Mouse (Mus musculus) neural tube, embryonic 12.5 days (tissue): ENCODE measurements around the gene Crkl. TPM values are rescaled to one million over a fixed set of nuclear protein-coding genes. Genes with fewer than 3 reads are reported as not detected.
"Not testable (repeated sequence)": the region's sequence is repeated elsewhere in the genome, so short reads cannot be mapped to it uniquely, and the experiment has no call there.

Source experiments
- ATAC-seq: fragments of 200-750 bp; cut with Nextera tagmentation; 2 replicates; pipeline ENCODE4 v1.8.0; 2017; ENCODE audit warnings: low read depth, mild to moderate bottlenecking, moderate TSS enrichment, moderate library complexity; ENCODE audit not compliant: low FRiP score
- H3K27ac ChIP-seq: fragments of 300-500 bp; sonication (generic); 2 replicates; pipeline ENCODE4 v1.5.1; 2016
- H3K27me3 ChIP-seq: fragments of 300-500 bp; sonication (generic); replicated peaks from 2 replicates; pipeline ENCODE4 v1.6.1; 2016; ENCODE audit warnings: mild to moderate bottlenecking
- H3K36me3 ChIP-seq: fragments of 300-500 bp; sonication (generic); 2 replicates; pipeline ENCODE4 v1.6.1; 2016; ENCODE audit warnings: mild to moderate bottlenecking
- H3K4me1 ChIP-seq: fragments of 300-500 bp; sonication (generic); 2 replicates; pipeline ENCODE4 v1.6.1; 2016
- H3K4me2 ChIP-seq: fragments of 300-500 bp; sonication (generic); replicated peaks from 2 replicates; pipeline ENCODE4 v1.6.1; 2016; ENCODE audit warnings: mild to moderate bottlenecking
- H3K4me3 ChIP-seq: fragments of 300-500 bp; sonication (generic); 2 replicates; pipeline ENCODE4 v1.5.1; 2016
- H3K9ac ChIP-seq: fragments of 300-500 bp; sonication (generic); 2 replicates; pipeline ENCODE4 v1.6.1; 2016; ENCODE audit warnings: mild to moderate bottlenecking
- H3K9me3 ChIP-seq: fragments of 300-500 bp; sonication (generic); 2 replicates; pipeline ENCODE4 v1.6.1; 2016; ENCODE audit warnings: mild to moderate bottlenecking
- WGBS: fragments of 180-500 bp; shearing (Covaris S2); methylation state at CpG from one replicate; pipeline ENCODE4 v1.1.7; 2016; 5-methylcytosine and 5-hydroxymethylcytosine counted together
- polyA plus RNA-seq: library from polyadenylated mRNA; unstranded; fragments of >200 nt; fragmentation: Nextera tagmentation; extraction: Ambion mirVana; gene quantifications from 2 replicates; pipeline ENCODE4 v1.2.1, GENCODE M21; 2016

Crkl gene
- polyA plus RNA-seq, 1 experiment from 2014 or later = 91.0 TPM

- Histone ChIP-seq H3K4me1 (peaks cover 14% of the 10 kb centered on the region; the same call in 1 of the 2 replicates), H3K4me2 (peak within 1 kb of the TSS; percentile 81), H3K27me3 (peaks cover 20% of the 10 kb centered on the region), H3K36me3 (peaks cover 21% of the 10 kb centered on the region), H3K9me3 (no peaks in the 10 kb centered on the region), H3K4me3 (peak within 1 kb of the TSS; percentile 30), H3K27ac (no peak within 1 kb of the TSS), H3K9ac (peak within 1 kb of the TSS; percentile 53)
- peak; percentile 69 for ATAC-seq
- WGBS = under 1% methylated on average over 44 of the region's 47 CpGs
Measured at GRCm38 (mm10) chr16:17489469-17490111, 37.8 kb downstream of the Crkl start, which contains the start of gene Aifm3. Aifm3 (plus strand) TSS chr16:17489611.

DNA sequence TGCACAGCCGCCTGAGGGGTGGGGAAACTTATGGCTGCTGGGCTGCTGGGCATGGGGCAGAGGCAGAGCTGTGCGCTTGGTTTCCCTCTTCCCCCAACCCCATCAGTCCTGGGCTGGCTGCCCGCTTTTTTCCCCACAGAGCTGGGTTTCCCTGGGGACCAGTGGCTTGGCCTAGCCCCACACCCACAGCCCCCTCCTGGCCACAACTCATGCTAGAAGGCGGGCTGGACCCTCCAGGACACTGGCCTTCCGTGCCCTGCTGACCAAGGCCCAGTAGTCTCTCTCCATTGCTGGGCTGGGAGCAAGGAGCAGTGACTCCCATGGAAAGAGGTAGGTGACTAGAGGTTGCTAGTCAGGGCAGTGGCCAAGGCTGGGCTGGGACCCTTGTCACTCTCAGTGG lies 39.4 kb downstream of the Crkl start:
- H3K9me3 ChIP-seq = no peaks in the 10 kb centered on the region
- no peak overlapping the region for H3K9ac ChIP-seq
- no peak overlapping the region for H3K4me2 ChIP-seq
- H3K27ac ChIP-seq = no peak overlapping the region
- H3K4me3 ChIP-seq = no peak overlapping the region
- ATAC-seq = no peak
- 87% methylated on average over 5 of the region's 5 CpGs for WGBS
- peaks cover 20% of the 10 kb centered on the region for H3K27me3 ChIP-seq
- H3K36me3 ChIP-seq = peaks cover 8% of the 10 kb centered on the region; the same call in 1 of the 2 replicates
- peaks cover 14% of the 10 kb centered on the region; the same call in 1 of the 2 replicates for H3K4me1 ChIP-seq

- peaks cover 20% of the 10 kb centered on the region for H3K27me3 ChIP-seq
- WGBS = 70% methylated on average over 5 of the region's 5 CpGs
- H3K27ac ChIP-seq = no peak overlapping the region
- no peak overlapping the region for H3K4me3 ChIP-seq
- ATAC-seq = no peak
- H3K36me3 ChIP-seq = 0 out of 2 replicates have a peak, but pooled peaks cover 4% of the 10 kb centered on the region
- peaks cover 15% of the 10 kb centered on the region; the same call in 1 of the 2 replicates for H3K4me1 ChIP-seq
- H3K9me3 ChIP-seq = no peaks in the 10 kb centered on the region
- H3K9ac ChIP-seq = no peak overlapping the region
- no peak overlapping the region for H3K4me2 ChIP-seq
Measured at GRCm38 (mm10) chr16:17491896-17492561, 40.2 kb downstream of the Crkl start.

DNA sequence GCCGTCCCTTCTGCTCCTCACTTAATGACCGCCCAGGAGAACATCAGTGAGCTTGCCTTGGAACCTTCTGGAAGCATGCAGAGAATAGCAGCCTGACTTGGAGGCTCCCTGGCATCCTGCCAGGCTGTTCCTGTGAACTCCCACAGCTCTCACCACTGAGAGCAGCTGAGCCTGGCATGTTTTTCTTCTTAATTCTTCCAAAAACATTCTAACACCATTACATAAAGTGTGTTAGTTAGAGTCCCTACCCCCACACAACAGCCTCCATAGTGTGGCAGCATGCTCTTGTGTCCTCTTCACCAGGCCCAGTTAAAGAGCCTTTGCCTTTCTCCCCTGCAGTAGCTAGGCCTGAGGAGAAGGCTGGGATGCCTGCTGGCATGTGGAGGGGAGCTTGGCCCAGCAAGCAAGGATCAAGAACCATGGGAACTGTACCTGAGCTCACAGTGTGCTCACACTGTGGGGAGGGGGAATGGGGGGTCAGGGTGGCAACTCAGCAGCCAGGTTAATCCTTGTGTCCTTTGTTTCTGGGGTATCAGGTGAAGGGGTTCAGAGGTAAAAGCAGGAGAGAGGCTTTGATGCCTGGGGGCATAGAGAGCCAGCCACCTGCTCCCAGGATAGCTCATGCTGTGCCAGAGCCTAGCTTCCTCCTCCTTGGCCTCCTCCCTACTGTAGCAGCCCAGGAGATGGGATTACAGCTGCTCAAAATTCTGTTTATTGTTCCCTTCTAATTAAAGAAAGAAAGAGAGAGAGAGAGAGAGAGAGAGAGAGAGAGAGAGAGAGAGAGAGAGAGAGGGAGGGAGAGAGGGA lies 44.9 kb downstream of the Crkl start:
- no peaks in the 10 kb centered on the region for H3K9me3 ChIP-seq
- peaks cover 12% of the 10 kb centered on the region for H3K4me1 ChIP-seq
- 76% methylated on average over 2 of the region's 2 CpGs for WGBS
- H3K36me3 ChIP-seq = no peaks in the 10 kb centered on the region
- no peak overlapping the region for H3K4me3 ChIP-seq
- no peak overlapping the region for H3K4me2 ChIP-seq
- H3K27ac ChIP-seq = no peak overlapping the region
- no peaks in the 10 kb centered on the region for H3K27me3 ChIP-seq
- no peak overlapping the region for H3K9ac ChIP-seq
- ATAC-seq = no peak

DNA sequence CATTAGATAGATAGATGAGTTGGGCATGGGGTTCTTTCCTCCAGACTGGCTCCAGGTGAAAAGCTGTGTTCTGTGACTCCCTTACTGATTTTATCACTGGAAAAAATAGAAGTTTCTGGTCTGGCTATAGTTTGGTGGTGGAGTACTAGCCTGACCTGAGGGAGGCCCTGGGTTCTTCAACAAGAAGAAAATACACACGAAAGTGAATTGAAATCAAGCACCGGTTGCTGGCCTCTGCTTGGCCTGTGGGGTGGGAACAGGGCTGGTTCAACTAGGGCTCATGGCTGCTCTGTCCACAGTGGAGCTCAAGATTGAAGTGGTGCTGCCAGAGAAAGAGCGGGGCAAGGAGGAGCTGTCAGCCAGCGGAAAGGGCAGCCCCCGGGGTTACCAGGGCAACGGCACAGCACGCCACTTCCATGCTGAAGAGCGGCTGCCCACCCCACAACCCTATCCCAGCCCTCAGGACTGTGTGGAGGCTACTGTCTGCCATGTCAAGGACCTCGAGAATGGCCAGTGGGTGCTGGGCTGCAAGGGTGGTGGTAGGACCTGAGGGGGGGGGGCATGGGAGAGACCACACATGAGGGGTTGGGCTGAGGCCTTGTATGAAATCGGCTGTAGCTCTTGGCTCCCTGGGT lies 47.6 kb downstream of the Crkl start:
- ATAC-seq = peak; percentile 85
- Histone ChIP-seq H3K9me3 (no peaks in the 10 kb centered on the region), H3K4me3 (no peak overlapping the region), H3K4me1 (peaks cover 12% of the 10 kb centered on the region), H3K36me3 (no peaks in the 10 kb centered on the region), H3K27me3 (no peaks in the 10 kb centered on the region), H3K4me2 (peak overlapping the region; percentile 27; the same call in 1 of the 2 replicates), H3K9ac (no peak overlapping the region), H3K27ac (no peak overlapping the region)
- WGBS = 20% methylated on average over 10 of the region's 10 CpGs

DNA sequence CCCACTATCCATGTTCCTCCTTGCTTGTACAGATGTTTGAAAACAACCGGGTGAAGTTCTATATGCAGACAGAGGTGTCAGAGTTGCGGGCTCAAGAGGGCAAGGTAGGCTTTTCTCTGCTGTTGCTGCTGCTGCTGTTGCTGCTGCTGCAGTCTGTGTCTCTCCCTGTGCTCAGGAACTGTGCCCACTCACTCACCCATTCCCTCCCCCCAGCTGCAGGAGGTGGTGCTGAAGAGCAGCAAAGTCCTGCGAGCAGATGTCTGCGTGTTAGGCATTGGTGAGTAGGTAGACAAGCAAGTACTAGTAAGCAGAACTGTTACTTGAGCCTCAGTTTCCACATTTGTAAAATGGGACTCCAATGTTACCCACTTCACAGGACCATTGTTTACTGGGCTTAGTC lies 50.9 kb downstream of the Crkl start:
- H3K4me3 ChIP-seq = no peak overlapping the region
- H3K27ac ChIP-seq = no peak overlapping the region
- no peak overlapping the region for H3K9ac ChIP-seq
- H3K4me1 ChIP-seq = peaks cover 7% of the 10 kb centered on the region
- no peaks in the 10 kb centered on the region for H3K27me3 ChIP-seq
- no peaks in the 10 kb centered on the region for H3K36me3 ChIP-seq
- WGBS = 86% methylated on average over 4 of the region's 4 CpGs
- ATAC-seq = no peak
- no peak overlapping the region for H3K4me2 ChIP-seq
- no peaks in the 10 kb centered on the region for H3K9me3 ChIP-seq

- H3K36me3 ChIP-seq = peaks cover 13% of the 10 kb centered on the region
- H3K9me3 ChIP-seq = no peaks in the 10 kb centered on the region
- no peak overlapping the region for H3K27ac ChIP-seq
- peaks cover 15% of the 10 kb centered on the region for H3K4me1 ChIP-seq
- ATAC-seq = no peak
- H3K9ac ChIP-seq = no peak overlapping the region
- no peak overlapping the region for H3K4me2 ChIP-seq
- 84% methylated on average over 5 of the region's 5 CpGs for WGBS
- H3K4me3 ChIP-seq = no peak overlapping the region
- H3K27me3 ChIP-seq = no peaks in the 10 kb centered on the region
Measured at GRCm38 (mm10) chr16:17507018-17507552, 55.3 kb downstream of the Crkl start.

GRCm38 (mm10) chr16:17508031-17508430 lies 56.2 kb downstream of the Crkl start:
- WGBS = 30% methylated on average over 3 of the region's 3 CpGs
- Histone ChIP-seq H3K4me2 (peak overlapping the region; percentile 71), H3K36me3 (peaks cover 22% of the 10 kb centered on the region), H3K4me3 (peak overlapping the region; percentile 72), H3K27ac (0 out of 2 replicates have a peak overlapping the region, but pooled peaks have one; percentile 26), H3K4me1 (peaks cover 15% of the 10 kb centered on the region), H3K9ac (peak overlapping the region; percentile 66)
- H3K9me3 ChIP-seq, H3K27me3 ChIP-seq: not testable (repeated sequence)
- ATAC-seq = peak; percentile 23; the same call in 1 of the 2 replicates

GRCm38 (mm10) chr16:17508546-17509239 lies 56.9 kb downstream of the Crkl start, which contains the start of gene Lztr1:
Lztr1 (plus strand) TSS chr16:17508688.
- Histone ChIP-seq H3K9ac (peak within 1 kb of the TSS; percentile 66), H3K36me3 (peaks cover 29% of the 10 kb centered on the region), H3K4me2 (peak within 1 kb of the TSS; percentile 71), H3K27ac (peak within 1 kb of the TSS; percentile 26; the same call in 1 of the 2 replicates), H3K4me3 (peak within 1 kb of the TSS; percentile 72), H3K4me1 (peaks cover 15% of the 10 kb centered on the region), H3K9me3 (no peaks in the 10 kb centered on the region), H3K27me3 (no peaks in the 10 kb centered on the region)
- WGBS = under 1% methylated on average over 50 of the region's 50 CpGs
- ATAC-seq = peak; percentile 98

DNA sequence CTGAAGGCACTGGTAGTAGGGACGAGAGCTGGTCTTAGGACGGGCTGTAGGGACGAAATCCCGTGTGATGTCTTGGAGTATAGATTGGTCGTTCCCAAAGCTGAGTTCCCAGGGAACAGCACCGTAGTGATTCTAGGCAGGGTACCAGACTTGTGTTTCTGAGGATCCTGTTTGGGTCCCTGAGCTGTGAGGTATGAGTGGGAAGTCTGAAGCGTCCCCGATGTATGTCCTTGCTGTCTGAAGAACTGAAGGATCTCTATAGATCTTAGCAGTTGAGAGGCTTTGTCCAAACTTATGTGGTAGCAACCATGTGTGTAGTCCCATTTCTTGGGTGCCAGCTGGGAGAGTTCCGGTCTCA lies 57.4 kb downstream of the Crkl start:
- H3K4me1 ChIP-seq = peaks cover 15% of the 10 kb centered on the region
- H3K27me3 ChIP-seq = no peaks in the 10 kb centered on the region
- no peaks in the 10 kb centered on the region for H3K9me3 ChIP-seq
- 12% methylated on average over 9 of the region's 9 CpGs for WGBS
- no peak overlapping the region for H3K27ac ChIP-seq
- ATAC-seq = peak; percentile 2; the same call in 1 of the 2 replicates
- H3K4me2 ChIP-seq = peak overlapping the region; percentile 71
- peaks cover 34% of the 10 kb centered on the region for H3K36me3 ChIP-seq
- peak overlapping the region; percentile 66 for H3K9ac ChIP-seq
- H3K4me3 ChIP-seq = peak overlapping the region; percentile 72

DNA sequence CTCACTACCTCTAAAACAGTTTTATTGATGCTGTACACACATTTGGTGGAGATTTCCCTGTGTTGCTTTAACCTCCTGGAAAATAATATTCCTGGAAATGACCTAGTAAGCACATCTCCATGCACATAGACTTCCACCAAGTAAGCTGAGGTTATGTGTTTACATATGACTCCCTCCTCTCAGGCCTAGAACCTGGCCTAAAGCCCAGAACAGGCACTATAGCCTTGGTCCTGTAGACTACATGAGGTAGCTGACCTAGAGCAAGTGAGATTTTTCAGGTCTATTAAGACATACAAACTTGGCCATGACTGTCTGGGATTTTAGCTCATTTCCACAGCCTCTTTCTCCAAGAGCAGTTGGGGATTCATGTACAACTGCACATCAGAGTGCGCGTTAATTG lies 58.4 kb downstream of the Crkl start:
- peak overlapping the region; percentile 71 for H3K4me2 ChIP-seq
- no peak overlapping the region for H3K9ac ChIP-seq
- H3K36me3 ChIP-seq = peaks cover 42% of the 10 kb centered on the region
- 99% methylated on average over 2 of the region's 2 CpGs for WGBS
- no peaks in the 10 kb centered on the region for H3K27me3 ChIP-seq
- peaks cover 15% of the 10 kb centered on the region for H3K4me1 ChIP-seq
- H3K27ac ChIP-seq = no peak overlapping the region
- no peak overlapping the region; the same call in 1 of the 2 replicates for H3K4me3 ChIP-seq
- ATAC-seq = no peak
- H3K9me3 ChIP-seq = no peaks in the 10 kb centered on the region
